Mouse (Mus musculus) kidney, embryonic 14.5 days (tissue): Measurements from ENCODE around the gene 1700018F24Rik. TPM values are rescaled to one million over a fixed set of nuclear protein-coding genes. Genes with fewer than 3 reads are reported as not detected.
"Not testable (repeated sequence)": the region's sequence is repeated elsewhere in the genome, so short reads cannot be mapped to it uniquely, and the experiment has no call there.

Source experiments
- ATAC-seq: fragments of 200-750 bp; cut with Nextera tagmentation; 2 replicates; pipeline ENCODE4 v1.8.0; 2017; ENCODE audit warnings: moderate number of reproducible peaks, mild to moderate bottlenecking, moderate TSS enrichment, moderate library complexity; ENCODE audit not compliant: low FRiP score, low TSS enrichment
- H3K27ac ChIP-seq: fragments of 300-500 bp; sonication (generic); 2 replicates; pipeline ENCODE4 v1.5.1; 2014; ENCODE audit warnings: low read depth, mild to moderate bottlenecking, low read length, moderate library complexity, mixed read lengths
- H3K27me3 ChIP-seq: fragments of 300-500 bp; sonication (generic); 2 replicates; pipeline ENCODE4 v1.6.1; 2014; ENCODE audit warnings: mild to moderate bottlenecking, low read length; ENCODE audit not compliant: control insufficient read depth, insufficient read depth
- H3K36me3 ChIP-seq: fragments of 300-500 bp; sonication (generic); 2 replicates; pipeline ENCODE4 v1.6.1; 2014; ENCODE audit warnings: low read length, mixed read lengths; ENCODE audit not compliant: control insufficient read depth, insufficient read depth
- H3K4me1 ChIP-seq: fragments of 300-500 bp; sonication (generic); 2 replicates; pipeline ENCODE4 v1.6.1; 2014; ENCODE audit warnings: low read length, mixed read lengths; ENCODE audit not compliant: control insufficient read depth, insufficient read depth
- H3K4me2 ChIP-seq: fragments of 300-500 bp; sonication (generic); replicated peaks from 2 replicates; pipeline ENCODE4 v1.6.1; 2014; ENCODE audit warnings: low read depth, mild to moderate bottlenecking, low read length
- H3K4me3 ChIP-seq: fragments of 300-500 bp; sonication (generic); 2 replicates; pipeline ENCODE4 v1.5.1; 2014; ENCODE audit warnings: mild to moderate bottlenecking, low read length
- H3K9ac ChIP-seq: fragments of 300-500 bp; sonication (generic); 2 replicates; pipeline ENCODE4 v1.6.1; 2014; ENCODE audit warnings: low read depth, mild to moderate bottlenecking, low read length, moderate library complexity
- H3K9me3 ChIP-seq: fragments of 300-500 bp; sonication (generic); 2 replicates; pipeline ENCODE4 v1.6.1; 2016; ENCODE audit warnings: low read length; ENCODE audit not compliant: control insufficient read depth
- WGBS: fragments of 180-500 bp; shearing (Covaris S2); extraction: QIAGEN DNeasy Blood & Tissue Kit; methylation state at CpG from one replicate; pipeline ENCODE4 v1.1.7; 2014; 5-methylcytosine and 5-hydroxymethylcytosine counted together
- polyA plus RNA-seq: library from polyadenylated mRNA; unstranded; fragments of >200 nt; fragmentation: Nextera tagmentation; extraction: Ambion mirVana; gene quantifications from 2 replicates; pipeline ENCODE4 v1.2.1, GENCODE M21; 2014

Gene 1700018F24Rik
- polyA plus RNA-seq, 1 experiment from 2014 or later, result not detected

DNA sequence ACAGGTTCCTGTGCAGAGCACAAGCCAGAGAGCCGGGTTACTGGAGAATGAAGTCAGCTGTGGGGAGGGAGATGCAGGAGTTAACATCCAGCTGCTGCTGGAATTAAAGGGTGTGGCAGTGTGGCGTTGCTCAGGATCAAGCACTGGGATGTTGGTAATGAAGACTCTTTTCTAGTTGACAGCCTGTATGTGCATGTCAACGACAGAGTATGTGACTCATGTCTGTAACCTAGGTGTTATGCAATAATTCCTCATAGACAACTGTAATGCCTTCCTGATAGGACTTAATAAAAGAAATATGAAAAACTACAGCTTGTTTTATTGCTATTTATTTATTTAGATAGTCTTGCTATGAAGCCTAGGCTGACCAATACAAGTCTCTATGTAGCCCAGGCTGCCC, 26.1 kb downstream of the 1700018F24Rik start:
- no peaks in the 10 kb centered on the region for H3K4me1 ChIP-seq
- no peak for ATAC-seq
- no peak overlapping the region for H3K4me2 ChIP-seq
- H3K36me3 ChIP-seq, result no peaks in the 10 kb centered on the region
- 56% methylated on average over 3 of the region's 3 CpGs for WGBS
- no peak overlapping the region for H3K4me3 ChIP-seq
- H3K27me3 ChIP-seq, result no peaks in the 10 kb centered on the region
- H3K9ac ChIP-seq, result no peak overlapping the region
- H3K27ac ChIP-seq, result no peak overlapping the region
- no peaks in the 10 kb centered on the region for H3K9me3 ChIP-seq

GRCm38 (mm10) chr5:145069707-145070106, 26.9 kb downstream of the 1700018F24Rik start:
- peak; percentile 63; the same call in 1 of the 2 replicates for ATAC-seq
- no peak overlapping the region for H3K4me2 ChIP-seq
- no peak overlapping the region for H3K27ac ChIP-seq
- no peak overlapping the region for H3K4me3 ChIP-seq
- H3K9me3 ChIP-seq, result no peaks in the 10 kb centered on the region
- H3K4me1 ChIP-seq, result no peaks in the 10 kb centered on the region
- H3K27me3 ChIP-seq, result no peaks in the 10 kb centered on the region
- no peak overlapping the region for H3K9ac ChIP-seq
- no peaks in the 10 kb centered on the region for H3K36me3 ChIP-seq
- WGBS, result 2% methylated on average over 5 of the region's 5 CpGs

DNA sequence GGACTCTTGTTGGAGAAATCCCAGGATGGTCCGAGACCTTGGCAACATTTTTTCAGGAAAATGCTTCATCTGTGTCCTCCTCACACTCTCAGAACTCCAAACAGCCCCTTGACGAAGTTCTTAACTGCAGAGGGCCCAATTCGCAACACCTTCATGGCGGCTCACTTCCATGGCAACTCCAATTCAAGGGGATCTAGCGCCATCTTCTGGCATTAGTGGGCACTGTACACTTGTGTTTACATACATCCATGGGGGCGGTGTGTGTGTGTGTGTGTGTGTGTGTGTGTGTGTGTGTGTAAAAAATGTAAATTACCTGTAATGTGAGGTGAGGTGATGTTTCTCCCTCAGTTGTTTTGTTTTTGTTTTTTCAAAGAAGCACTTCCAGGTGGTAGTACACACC, 28.6 kb downstream of the 1700018F24Rik start:
- 56% methylated on average over 6 of the region's 6 CpGs for WGBS
- ATAC-seq, result no peak

GRCm38 (mm10) chr5:145075081-145075480, 32.3 kb downstream of the 1700018F24Rik start:
- Histone ChIP-seq H3K9ac (no peak overlapping the region), H3K4me1 (no peaks in the 10 kb centered on the region), H3K27me3 (no peaks in the 10 kb centered on the region), H3K27ac (no peak overlapping the region), H3K36me3 (no peaks in the 10 kb centered on the region), H3K4me3 (no peak overlapping the region), H3K4me2 (no peak overlapping the region), H3K9me3 (no peaks in the 10 kb centered on the region)
- no peak for ATAC-seq
- WGBS, result 59% methylated on average over 3 of the region's 3 CpGs

More for the DNA sequence above, 28.6 kb downstream of the 1700018F24Rik start:
- Histone ChIP-seq H3K4me3 (no peak overlapping the region), H3K36me3 (no peaks in the 10 kb centered on the region), H3K4me2 (no peak overlapping the region), H3K27ac (no peak overlapping the region), H3K9ac (no peak overlapping the region), H3K27me3 (no peaks in the 10 kb centered on the region), H3K9me3 (no peaks in the 10 kb centered on the region), H3K4me1 (no peaks in the 10 kb centered on the region)

DNA sequence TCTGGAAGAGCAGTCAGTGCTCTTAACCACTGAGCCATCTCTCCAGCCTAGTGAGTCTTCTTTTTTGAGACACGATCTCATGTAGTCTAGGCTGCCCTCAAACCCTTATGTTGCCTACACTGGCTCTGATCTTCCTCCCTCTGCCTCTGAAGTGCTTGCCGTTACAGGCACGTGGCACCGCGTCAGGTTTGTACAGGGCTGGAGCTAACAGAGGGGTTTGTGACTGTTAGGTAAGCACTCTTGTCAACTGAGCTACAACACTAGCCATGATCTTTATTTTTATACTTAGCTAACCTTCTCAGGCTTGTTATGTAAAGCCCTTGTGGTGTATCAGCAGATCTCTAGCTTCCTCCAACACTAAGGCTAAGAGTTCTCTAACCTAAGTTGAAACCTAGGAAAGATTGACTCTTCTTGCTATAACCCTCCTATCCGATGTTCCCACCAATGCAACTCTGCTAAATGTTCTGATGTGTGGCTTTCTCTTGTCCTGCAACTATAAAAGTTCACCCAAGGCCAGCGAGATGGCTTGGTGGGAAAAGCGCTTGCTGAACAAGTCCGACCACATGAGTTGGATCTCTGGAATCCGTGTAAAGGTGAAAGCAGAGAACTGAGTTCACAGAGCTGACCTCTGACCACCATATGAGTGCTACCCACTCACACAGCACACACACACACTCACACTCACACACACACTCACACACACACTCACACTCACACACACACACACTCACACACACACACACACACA, 39.2 kb downstream of the 1700018F24Rik start:
- ATAC-seq, result no peak
- Histone ChIP-seq H3K27me3 (no peaks in the 10 kb centered on the region), H3K4me3 (no peak overlapping the region), H3K4me2 (no peak overlapping the region), H3K4me1 (peaks cover 9% of the 10 kb centered on the region), H3K9me3 (no peaks in the 10 kb centered on the region), H3K36me3 (no peaks in the 10 kb centered on the region), H3K9ac (no peak overlapping the region), H3K27ac (no peak overlapping the region)
- 90% methylated on average over 10 of the region's 10 CpGs for WGBS

GRCm38 (mm10) chr5:145083201-145083600, 40.4 kb downstream of the 1700018F24Rik start:
- peak overlapping the region; percentile 73; the same call in 1 of the 2 replicates for H3K27ac ChIP-seq
- peak overlapping the region; percentile 82 for H3K9ac ChIP-seq
- H3K27me3 ChIP-seq, H3K4me1 ChIP-seq, H3K36me3 ChIP-seq, H3K9me3 ChIP-seq, ATAC-seq: not testable (repeated sequence)
- peak overlapping the region; percentile 76 for H3K4me3 ChIP-seq
- 51% methylated on average over 6 of the region's 6 CpGs for WGBS
- peak overlapping the region; percentile 82 for H3K4me2 ChIP-seq

DNA sequence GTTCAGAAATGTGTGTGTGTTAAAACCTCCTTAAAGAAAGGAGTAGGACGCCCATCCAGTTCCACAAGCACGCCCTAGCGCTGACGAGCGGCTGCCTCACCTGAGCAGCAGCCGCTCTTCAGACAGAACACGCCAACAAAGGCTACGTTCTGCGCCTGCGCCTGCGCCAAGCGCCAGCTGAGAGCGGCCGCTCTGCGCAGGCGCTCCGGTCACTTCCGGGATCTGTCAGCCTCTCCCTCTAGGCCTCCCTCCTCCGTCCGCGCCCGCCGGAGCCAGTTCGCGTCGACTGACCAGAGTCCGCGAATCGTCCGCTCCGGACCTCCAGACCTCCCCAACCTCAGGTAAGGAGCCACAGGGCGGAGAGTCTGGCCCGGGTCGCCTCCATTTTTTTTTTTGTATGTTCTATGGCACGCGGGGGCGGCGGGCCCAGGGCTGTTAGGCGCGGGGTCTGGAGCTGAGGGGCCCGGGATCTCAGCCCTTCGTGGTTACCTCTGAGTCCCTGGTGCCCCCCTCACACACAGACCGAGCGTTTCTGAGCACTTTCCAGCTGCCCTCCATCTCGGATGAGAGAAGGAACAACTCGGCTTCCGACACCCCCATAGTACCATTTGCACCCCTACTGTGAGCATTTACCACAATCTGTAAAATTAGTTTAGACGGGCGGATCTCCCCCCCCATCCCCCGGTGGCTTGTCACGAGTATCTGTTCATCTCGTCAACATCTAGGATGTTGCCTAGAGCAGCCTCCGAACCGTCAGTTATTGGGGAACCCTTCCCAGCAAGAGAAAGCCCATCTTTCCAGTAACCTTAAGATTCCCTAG, 41.1 kb downstream of the 1700018F24Rik start, which contains the start of the genes Arpc1a and Kpna7:
Gene Arpc1a, plus strand, starts transcription at position 199 of the 820 bp plus-strand sequence.
Gene Kpna7, minus strand, starts transcription at position 399 of the 820 bp plus-strand sequence.
- ATAC-seq, result peak; percentile 98
- Histone ChIP-seq H3K27me3 (no peaks in the 10 kb centered on the region), H3K9me3 (no peaks in the 10 kb centered on the region), H3K4me2 (peak within 1 kb of the TSS; percentile 82), H3K36me3 (peaks cover under 1% of the 10 kb centered on the region; the same call in 1 of the 2 replicates), H3K4me1 (peaks cover 9% of the 10 kb centered on the region), H3K4me3 (peak within 1 kb of the TSS; percentile 76), H3K27ac (peak within 1 kb of the TSS; percentile 73; the same call in 1 of the 2 replicates), H3K9ac (peak within 1 kb of the TSS; percentile 82)
- WGBS, result under 1% methylated on average over 54 of the region's 54 CpGs

GRCm38 (mm10) chr5:145084822-145085221, 42.0 kb downstream of the 1700018F24Rik start:
- ATAC-seq, result no peak
- H3K4me2 ChIP-seq, result peak overlapping the region; percentile 82
- H3K9ac ChIP-seq, result peak overlapping the region; percentile 82; the same call in 1 of the 2 replicates
- 46% methylated on average over 2 of the region's 2 CpGs for WGBS
- H3K36me3 ChIP-seq, result peaks cover 2% of the 10 kb centered on the region; the same call in 1 of the 2 replicates
- H3K9me3 ChIP-seq, result no peaks in the 10 kb centered on the region
- H3K4me1 ChIP-seq, result peaks cover 9% of the 10 kb centered on the region
- H3K27me3 ChIP-seq, result no peaks in the 10 kb centered on the region
- H3K4me3 ChIP-seq, result peak overlapping the region; percentile 76
- no peak overlapping the region for H3K27ac ChIP-seq
